Mouse (Mus musculus): ENCODE data around the gene Ttc7b.

GRCm38 (mm10) chr12:100567627-100568026 lies 47.0 kb upstream of the Ttc7b start:
- TF ChIP-seq CTCF (IDR thresholded peaks at IDR 0.05; ENCODE audit: borderline replicate concordance, extremely low read depth, insufficient read depth, insufficient read length) (no peak), POLR2A (IDR thresholded peaks at IDR 0.05; ENCODE audit: borderline replicate concordance, extremely low read depth, insufficient read depth, insufficient read length, poor library complexity, severe bottlenecking) (no peak)

Measured in brain, embryonic 14.5 days (tissue).